Mouse (Mus musculus) kidney, embryonic 14.5 days (tissue): ENCODE data around the gene Robo4. TPM values are rescaled to one million over a fixed set of nuclear protein-coding genes. Genes with fewer than 3 reads are reported as not detected.

Source experiments
- ATAC-seq: fragments of 200-750 bp; cut with Nextera tagmentation; 2 replicates; pipeline ENCODE4 v1.8.0; 2017; ENCODE audit warnings: moderate number of reproducible peaks, mild to moderate bottlenecking, moderate TSS enrichment, moderate library complexity; ENCODE audit not compliant: low FRiP score, low TSS enrichment
- H3K27ac ChIP-seq: fragments of 300-500 bp; sonication (generic); 2 replicates; pipeline ENCODE4 v1.5.1; 2014; ENCODE audit warnings: low read depth, mild to moderate bottlenecking, low read length, moderate library complexity, mixed read lengths
- H3K27me3 ChIP-seq: fragments of 300-500 bp; sonication (generic); 2 replicates; pipeline ENCODE4 v1.6.1; 2014; ENCODE audit warnings: mild to moderate bottlenecking, low read length; ENCODE audit not compliant: control insufficient read depth, insufficient read depth
- H3K36me3 ChIP-seq: fragments of 300-500 bp; sonication (generic); 2 replicates; pipeline ENCODE4 v1.6.1; 2014; ENCODE audit warnings: low read length, mixed read lengths; ENCODE audit not compliant: control insufficient read depth, insufficient read depth
- H3K4me1 ChIP-seq: fragments of 300-500 bp; sonication (generic); 2 replicates; pipeline ENCODE4 v1.6.1; 2014; ENCODE audit warnings: low read length, mixed read lengths; ENCODE audit not compliant: control insufficient read depth, insufficient read depth
- H3K4me2 ChIP-seq: fragments of 300-500 bp; sonication (generic); replicated peaks from 2 replicates; pipeline ENCODE4 v1.6.1; 2014; ENCODE audit warnings: low read depth, mild to moderate bottlenecking, low read length
- H3K4me3 ChIP-seq: fragments of 300-500 bp; sonication (generic); 2 replicates; pipeline ENCODE4 v1.5.1; 2014; ENCODE audit warnings: mild to moderate bottlenecking, low read length
- H3K9ac ChIP-seq: fragments of 300-500 bp; sonication (generic); 2 replicates; pipeline ENCODE4 v1.6.1; 2014; ENCODE audit warnings: low read depth, mild to moderate bottlenecking, low read length, moderate library complexity
- H3K9me3 ChIP-seq: fragments of 300-500 bp; sonication (generic); 2 replicates; pipeline ENCODE4 v1.6.1; 2016; ENCODE audit warnings: low read length; ENCODE audit not compliant: control insufficient read depth
- WGBS: fragments of 180-500 bp; shearing (Covaris S2); extraction: QIAGEN DNeasy Blood & Tissue Kit; methylation state at CpG from one replicate; pipeline ENCODE4 v1.1.7; 2014; 5-methylcytosine and 5-hydroxymethylcytosine counted together
- polyA plus RNA-seq: library from polyadenylated mRNA; unstranded; fragments of >200 nt; fragmentation: Nextera tagmentation; extraction: Ambion mirVana; gene quantifications from 2 replicates; pipeline ENCODE4 v1.2.1, GENCODE M21; 2014

Gene Robo4
- polyA plus RNA-seq, 1 experiment from 2014 or later = 11.9 TPM

DNA sequence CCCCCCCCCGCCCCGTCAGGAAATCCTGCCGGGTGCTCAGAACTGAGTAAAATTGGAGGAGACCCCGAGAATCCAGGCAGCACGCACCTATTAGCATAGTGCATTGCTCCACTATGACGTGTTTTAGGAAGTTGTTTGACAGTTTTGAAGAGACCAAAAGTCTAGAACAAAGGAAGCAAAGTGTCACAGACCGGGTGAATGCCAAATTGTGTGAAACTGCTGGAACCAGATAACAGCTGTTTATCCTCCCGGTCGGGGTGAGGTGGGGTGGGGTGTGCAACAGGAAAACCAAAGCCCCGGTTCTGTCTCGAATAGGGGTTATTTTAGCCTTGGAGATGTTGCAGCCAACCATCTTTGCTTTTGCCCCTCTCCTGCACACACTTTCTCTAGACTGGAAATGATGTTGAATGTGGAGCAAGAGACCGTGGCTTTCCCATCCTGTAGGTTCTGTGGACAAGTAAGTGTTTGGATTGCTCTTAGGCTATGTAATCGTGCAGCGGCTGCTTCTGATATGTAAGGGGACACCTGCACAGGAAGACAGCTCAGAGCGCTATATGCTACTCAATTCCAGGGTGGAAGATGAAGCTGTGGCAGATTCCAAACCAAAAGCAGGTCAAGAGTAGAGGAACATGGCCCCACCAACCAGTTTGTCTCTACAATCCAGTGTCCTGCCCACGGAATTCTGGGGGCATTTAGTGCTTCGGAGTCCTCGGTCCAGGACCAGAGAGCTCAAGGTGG, 32.3 kb downstream of the Robo4 start:
- Histone ChIP-seq H3K9me3 (no peaks in the 10 kb centered on the region), H3K9ac (no peak overlapping the region), H3K36me3 (no peaks in the 10 kb centered on the region), H3K27ac (no peak overlapping the region), H3K4me2 (no peak overlapping the region), H3K4me3 (no peak overlapping the region), H3K4me1 (peaks cover 6% of the 10 kb centered on the region; the same call in 1 of the 2 replicates), H3K27me3 (peaks cover 70% of the 10 kb centered on the region)
- 3% methylated on average over 18 of the region's 18 CpGs for WGBS
- ATAC-seq = no peak

GRCm38 (mm10) chr9:37434932-37435331, 33.2 kb downstream of the Robo4 start:
- Histone ChIP-seq H3K4me2 (no peak overlapping the region), H3K27ac (no peak overlapping the region), H3K4me3 (no peak overlapping the region), H3K27me3 (peaks cover 60% of the 10 kb centered on the region), H3K4me1 (peaks cover 6% of the 10 kb centered on the region; the same call in 1 of the 2 replicates), H3K9ac (no peak overlapping the region), H3K36me3 (no peaks in the 10 kb centered on the region), H3K9me3 (no peaks in the 10 kb centered on the region)
- 2% methylated on average over 14 of the region's 14 CpGs for WGBS
- ATAC-seq = no peak

DNA sequence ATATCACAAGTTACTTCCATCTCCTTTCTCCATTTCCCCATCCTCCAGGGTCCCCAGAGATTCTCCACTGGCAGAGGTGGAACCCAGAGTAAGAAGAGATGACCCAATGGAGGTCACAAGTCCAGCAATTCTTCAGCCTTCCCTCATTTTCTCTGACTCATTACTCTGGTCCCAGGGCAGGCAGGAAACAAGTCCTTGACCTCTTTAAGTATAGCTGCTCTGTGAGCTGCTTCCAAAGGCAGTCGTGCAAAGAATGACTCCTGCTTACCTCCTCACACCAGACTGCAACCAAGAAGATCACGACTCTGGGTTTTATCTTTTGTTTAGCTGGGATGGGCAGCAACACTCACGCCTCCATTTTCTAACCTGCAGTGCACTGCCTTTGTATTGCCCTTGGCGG, 33.9 kb downstream of the Robo4 start:
- H3K9me3 ChIP-seq = no peaks in the 10 kb centered on the region
- peaks cover 6% of the 10 kb centered on the region; the same call in 1 of the 2 replicates for H3K4me1 ChIP-seq
- WGBS = 5% methylated on average over 4 of the region's 4 CpGs
- no peak overlapping the region for H3K4me2 ChIP-seq
- H3K27me3 ChIP-seq = peaks cover 54% of the 10 kb centered on the region
- no peaks in the 10 kb centered on the region for H3K36me3 ChIP-seq
- no peak for ATAC-seq
- H3K4me3 ChIP-seq = no peak overlapping the region
- no peak overlapping the region for H3K9ac ChIP-seq
- H3K27ac ChIP-seq = no peak overlapping the region

DNA sequence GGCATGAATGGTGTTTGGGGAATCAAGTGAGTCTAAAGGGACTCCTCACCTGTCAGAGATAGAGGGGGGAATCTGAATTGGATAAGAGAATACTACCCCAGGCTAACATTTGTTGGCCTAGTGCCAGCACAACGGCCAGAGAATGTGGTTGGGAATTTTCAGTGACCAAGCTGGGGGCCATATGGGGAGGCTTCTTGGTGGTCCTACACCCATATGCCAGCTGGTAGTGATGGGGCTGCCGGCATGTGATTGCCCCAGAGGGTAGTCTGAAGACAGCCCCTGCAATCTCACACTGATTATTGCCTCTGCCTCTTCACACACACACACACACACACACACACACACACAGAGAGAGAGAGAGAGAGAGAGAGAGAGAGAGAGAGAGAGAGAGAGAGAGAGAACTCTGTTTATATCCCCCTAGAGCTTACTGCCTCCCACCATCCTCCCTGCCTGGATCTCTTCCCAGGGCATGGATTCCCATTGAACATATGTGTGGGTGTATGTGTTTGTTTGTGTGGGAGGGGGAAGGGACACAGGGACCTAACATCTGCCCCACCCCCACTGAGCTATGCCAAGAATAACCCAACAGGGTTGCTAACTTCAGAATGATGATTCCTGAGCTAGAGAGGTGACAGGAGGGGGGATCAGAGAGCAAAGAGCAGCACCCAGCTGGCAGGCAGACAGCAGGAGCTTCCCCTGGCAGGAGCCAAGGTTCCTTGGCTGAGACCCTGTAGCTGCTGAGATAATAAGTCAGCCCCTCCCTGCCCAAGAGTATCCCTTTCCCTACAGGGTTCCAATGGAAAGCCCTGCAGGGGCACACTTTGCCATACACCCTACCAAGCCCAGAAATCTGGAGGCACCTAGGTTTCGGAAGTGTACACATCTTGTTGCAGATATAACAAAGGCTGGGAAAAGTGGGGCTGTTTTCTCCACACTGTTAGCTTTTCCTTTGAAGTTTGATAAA, 36.4 kb downstream of the Robo4 start:
- Histone ChIP-seq H3K9me3 (no peaks in the 10 kb centered on the region), H3K27ac (no peak overlapping the region), H3K27me3 (peaks cover 30% of the 10 kb centered on the region), H3K4me3 (no peak overlapping the region), H3K4me1 (no peaks in the 10 kb centered on the region), H3K4me2 (no peak overlapping the region), H3K9ac (no peak overlapping the region), H3K36me3 (no peaks in the 10 kb centered on the region)
- 33% methylated on average over 3 of the region's 3 CpGs for WGBS
- no peak for ATAC-seq

GRCm38 (mm10) chr9:37452401-37452800, 50.7 kb downstream of the Robo4 start:
- Histone ChIP-seq H3K9ac (no peak overlapping the region), H3K4me2 (no peak overlapping the region), H3K4me1 (peaks cover 6% of the 10 kb centered on the region; the same call in 1 of the 2 replicates), H3K9me3 (no peaks in the 10 kb centered on the region), H3K36me3 (no peaks in the 10 kb centered on the region), H3K27ac (no peak overlapping the region), H3K4me3 (no peak overlapping the region), H3K27me3 (peaks cover 68% of the 10 kb centered on the region)
- WGBS = 2% methylated on average over 5 of the region's 5 CpGs
- no peak for ATAC-seq

DNA sequence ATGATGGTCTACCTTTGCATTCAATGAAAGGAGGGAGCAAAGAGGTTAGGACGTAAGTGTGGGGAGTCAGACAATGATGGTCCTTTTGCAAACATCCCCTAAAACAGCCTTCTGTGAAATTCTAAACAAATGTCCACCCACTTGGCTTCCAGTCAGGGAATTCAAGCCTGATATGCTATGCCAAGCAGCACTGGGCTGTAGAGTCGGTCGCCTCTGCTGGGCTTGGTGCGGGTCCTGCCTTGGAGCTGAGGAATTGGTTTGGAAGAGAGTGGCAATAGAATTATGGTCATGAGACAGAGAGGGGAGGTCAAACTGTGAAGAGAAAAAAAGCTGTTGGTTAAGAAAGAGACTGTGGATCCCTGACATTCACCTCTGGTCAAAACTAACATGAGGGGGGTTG, 51.6 kb downstream of the Robo4 start:
- H3K36me3 ChIP-seq = no peaks in the 10 kb centered on the region
- H3K4me1 ChIP-seq = peaks cover 6% of the 10 kb centered on the region; the same call in 1 of the 2 replicates
- no peak overlapping the region for H3K4me3 ChIP-seq
- no peak overlapping the region for H3K9ac ChIP-seq
- H3K27ac ChIP-seq = no peak overlapping the region
- no peak for ATAC-seq
- H3K27me3 ChIP-seq = peaks cover 77% of the 10 kb centered on the region
- no peak overlapping the region for H3K4me2 ChIP-seq
- no peaks in the 10 kb centered on the region for H3K9me3 ChIP-seq
- WGBS = 36% methylated on average over 4 of the region's 4 CpGs

GRCm38 (mm10) chr9:37454011-37454492, 52.4 kb downstream of the Robo4 start:
- Histone ChIP-seq H3K4me1 (peaks cover 6% of the 10 kb centered on the region; the same call in 1 of the 2 replicates), H3K9ac (no peak overlapping the region; the same call in 1 of the 2 replicates), H3K27ac (no peak overlapping the region), H3K27me3 (peaks cover 84% of the 10 kb centered on the region), H3K4me3 (no peak overlapping the region), H3K36me3 (no peaks in the 10 kb centered on the region), H3K4me2 (no peak overlapping the region), H3K9me3 (no peaks in the 10 kb centered on the region)
- ATAC-seq = no peak; the same call in 1 of the 2 replicates
- 6% methylated on average over 6 of the region's 6 CpGs for WGBS

DNA sequence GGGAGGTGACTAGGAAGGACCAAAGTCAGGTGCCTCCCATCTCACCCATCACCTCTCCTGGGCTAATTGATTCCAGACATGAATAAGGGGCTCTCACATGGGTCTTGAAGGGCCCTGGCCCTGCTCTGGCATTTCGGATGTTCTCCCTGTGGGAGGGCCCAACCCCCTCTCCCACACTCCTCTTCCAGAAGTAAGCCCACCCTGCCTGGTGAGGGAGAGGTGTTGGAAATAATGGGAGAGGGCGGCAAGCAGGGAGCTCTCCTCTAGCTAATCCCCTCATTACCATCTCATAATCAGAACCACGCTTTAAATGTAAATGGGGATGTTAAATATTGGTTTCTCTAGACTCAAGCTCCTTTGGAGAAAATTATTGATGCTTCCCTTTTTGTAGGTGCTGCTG, 53.3 kb downstream of the Robo4 start:
- Histone ChIP-seq H3K4me1 (peaks cover 6% of the 10 kb centered on the region; the same call in 1 of the 2 replicates), H3K27me3 (peaks cover 91% of the 10 kb centered on the region), H3K4me2 (no peak overlapping the region), H3K36me3 (no peaks in the 10 kb centered on the region), H3K27ac (no peak overlapping the region), H3K4me3 (no peak overlapping the region), H3K9ac (no peak overlapping the region), H3K9me3 (no peaks in the 10 kb centered on the region)
- no peak for ATAC-seq
- WGBS = 14% methylated on average over 3 of the region's 3 CpGs
